Mouse (Mus musculus) v-Abl transformed pro-B cells (cell line): ENCODE measurements around the gene Prr5l.

Source experiments
- in situ Hi-C, 2 experiments: fragments of 400-800 bp; cut with MboI; formaldehyde crosslinking; loops; one replicate each; pipeline ENCODE4 v1.15.1; 2025; ENCODE audit not compliant: unreplicated experiment in 2 of 2

Gene Prr5l

DNA sequence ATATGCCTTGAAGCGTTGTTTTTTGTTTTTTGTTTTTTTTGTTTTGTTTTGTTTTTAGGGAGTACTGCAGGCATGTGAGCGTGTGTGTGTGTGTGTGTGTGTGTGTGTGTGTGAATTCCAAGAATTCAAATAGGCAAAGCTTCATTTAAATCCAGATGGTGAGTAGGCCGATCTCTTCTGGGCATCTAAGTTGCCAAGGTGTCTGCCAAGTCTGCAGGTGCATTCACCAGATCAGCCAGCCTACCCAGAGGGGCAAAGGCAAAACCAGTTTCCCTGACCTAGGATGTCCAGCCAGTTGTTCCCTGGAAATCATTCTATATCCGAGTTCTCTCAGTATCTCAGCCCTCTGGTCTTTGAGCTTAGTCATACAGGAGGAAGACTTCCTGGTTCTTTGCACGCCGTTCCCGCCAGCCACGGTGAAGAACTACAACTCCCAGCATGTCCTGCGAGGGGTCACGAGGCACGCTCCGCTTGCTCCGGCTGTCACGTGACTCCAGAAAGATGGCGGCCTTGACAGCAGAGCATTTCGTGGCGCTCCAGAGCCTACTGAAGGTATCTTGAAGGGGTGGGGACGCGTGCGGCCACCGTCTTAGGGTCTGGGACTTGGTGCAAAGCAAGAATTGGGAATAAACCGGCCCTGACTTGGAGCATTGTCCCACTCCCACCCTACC lies 3.1 kb upstream of the Prr5l start, which contains the start of gene Commd9:
Commd9 (plus strand) TSS at position 480 of the 671 bp plus-strand sequence.
- in situ Hi-C loops, result loop anchor here in 1 of 2 experiments (25.0 kb wide), 1 partner anchor 1651 kb away; no protein-coding TSS in a partner anchor

DNA sequence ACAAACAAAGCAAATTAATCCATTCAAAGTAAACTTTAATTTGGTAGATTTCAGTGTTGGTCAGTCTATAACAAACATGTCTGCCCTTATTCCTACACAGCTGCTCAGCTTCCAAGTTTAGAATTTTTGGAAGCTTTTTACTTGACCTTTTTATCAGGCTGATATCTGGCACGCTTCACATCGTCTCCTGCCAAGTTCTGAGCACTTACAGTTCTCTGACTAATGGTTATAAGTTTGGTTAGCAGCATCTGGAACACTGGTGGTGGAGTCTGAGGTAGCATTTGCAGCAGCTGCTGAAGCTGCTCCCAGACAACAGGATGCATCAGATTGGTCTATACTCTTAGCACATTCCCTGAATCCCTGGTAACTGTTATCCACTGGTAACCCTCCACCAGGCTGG lies 1.5 kb upstream of the Prr5l start:
- in situ Hi-C loops, result loop anchor here in 1 of 2 experiments (25.0 kb wide), 1 partner anchor 1653 kb away; no protein-coding TSS in a partner anchor

DNA sequence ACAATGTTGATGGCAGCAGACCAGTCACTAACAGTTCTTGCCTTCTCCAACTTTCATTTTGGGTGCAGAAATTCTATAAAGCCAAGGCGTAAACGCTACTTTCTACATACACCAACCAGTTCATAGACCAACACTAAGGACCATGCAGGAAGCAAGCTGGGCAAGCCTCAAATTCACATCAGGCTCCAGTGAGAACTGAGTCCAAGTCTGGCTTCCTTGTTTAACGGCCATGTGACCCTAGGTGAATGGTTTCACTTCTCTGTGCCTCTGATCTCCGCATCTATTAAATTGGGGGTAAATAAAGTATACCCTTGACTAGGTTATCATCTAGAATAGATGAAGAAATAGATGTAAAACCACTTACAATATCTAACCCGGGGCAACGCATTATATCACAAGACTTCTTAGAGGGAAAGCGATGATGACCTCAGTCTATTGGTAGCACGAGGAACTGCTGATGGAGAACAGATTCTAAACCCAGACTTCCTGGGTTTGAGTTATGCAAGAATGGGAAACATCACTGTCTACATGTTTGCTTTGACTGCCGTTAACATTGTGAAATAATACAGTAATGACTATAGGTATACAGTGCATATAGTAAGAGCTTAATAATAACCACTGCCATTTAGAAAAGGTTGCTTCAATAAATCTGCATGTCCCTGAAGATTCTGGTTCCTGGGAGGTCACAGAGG lies 1.2 kb downstream of the Prr5l start:
- in situ Hi-C loops, result loop anchor here in 1 of 2 experiments (25.0 kb wide), 1 partner anchor 1656 kb away; no protein-coding TSS in a partner anchor

DNA sequence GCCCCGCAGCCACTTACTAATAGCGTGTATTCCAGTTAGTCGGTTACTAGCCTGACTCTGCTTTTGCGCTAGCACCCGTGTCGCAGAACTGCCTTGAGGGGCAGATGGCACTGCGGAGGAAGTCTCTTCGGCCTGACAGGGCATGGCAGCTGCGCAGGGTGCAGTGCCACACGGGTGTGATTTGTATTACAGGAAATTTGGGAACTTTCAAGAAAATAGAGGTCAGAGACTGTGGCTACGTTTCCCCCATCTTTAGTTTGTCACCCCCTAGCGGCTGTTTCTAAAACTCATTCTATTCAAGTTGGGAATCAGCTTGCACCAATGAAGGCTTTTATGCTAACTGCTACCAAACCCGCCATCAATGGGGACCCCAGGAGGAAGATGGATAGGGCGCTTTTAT lies 11.6 kb downstream of the Prr5l start:
- in situ Hi-C loops, result loop anchor here (10.0 to 25.0 kb wide), 3 partner anchors 176 to 409 kb away; no protein-coding TSS in a partner anchor

DNA sequence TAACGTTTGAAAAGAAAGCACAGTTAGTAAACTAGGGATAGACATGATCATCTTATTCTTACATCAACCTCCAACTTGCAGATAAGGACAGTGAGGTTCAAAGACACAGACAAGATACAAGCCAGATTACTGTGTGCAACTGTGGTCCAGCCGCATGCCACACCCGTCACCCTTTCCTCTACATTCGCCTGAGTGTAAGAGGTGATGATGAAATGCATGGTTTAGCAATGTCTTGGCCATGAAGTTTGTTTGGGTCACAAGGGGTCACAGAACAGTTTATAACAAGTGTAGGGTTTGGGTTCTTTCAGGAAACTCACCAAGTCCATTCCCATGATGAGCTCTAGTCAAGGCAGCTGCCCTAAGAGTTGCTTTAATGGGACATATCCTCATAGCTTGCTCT lies 14.1 kb downstream of the Prr5l start:
- in situ Hi-C loops, result loop anchor here in 1 of 2 experiments (25.0 kb wide), 1 partner anchor 406 kb away; no protein-coding TSS in a partner anchor

DNA sequence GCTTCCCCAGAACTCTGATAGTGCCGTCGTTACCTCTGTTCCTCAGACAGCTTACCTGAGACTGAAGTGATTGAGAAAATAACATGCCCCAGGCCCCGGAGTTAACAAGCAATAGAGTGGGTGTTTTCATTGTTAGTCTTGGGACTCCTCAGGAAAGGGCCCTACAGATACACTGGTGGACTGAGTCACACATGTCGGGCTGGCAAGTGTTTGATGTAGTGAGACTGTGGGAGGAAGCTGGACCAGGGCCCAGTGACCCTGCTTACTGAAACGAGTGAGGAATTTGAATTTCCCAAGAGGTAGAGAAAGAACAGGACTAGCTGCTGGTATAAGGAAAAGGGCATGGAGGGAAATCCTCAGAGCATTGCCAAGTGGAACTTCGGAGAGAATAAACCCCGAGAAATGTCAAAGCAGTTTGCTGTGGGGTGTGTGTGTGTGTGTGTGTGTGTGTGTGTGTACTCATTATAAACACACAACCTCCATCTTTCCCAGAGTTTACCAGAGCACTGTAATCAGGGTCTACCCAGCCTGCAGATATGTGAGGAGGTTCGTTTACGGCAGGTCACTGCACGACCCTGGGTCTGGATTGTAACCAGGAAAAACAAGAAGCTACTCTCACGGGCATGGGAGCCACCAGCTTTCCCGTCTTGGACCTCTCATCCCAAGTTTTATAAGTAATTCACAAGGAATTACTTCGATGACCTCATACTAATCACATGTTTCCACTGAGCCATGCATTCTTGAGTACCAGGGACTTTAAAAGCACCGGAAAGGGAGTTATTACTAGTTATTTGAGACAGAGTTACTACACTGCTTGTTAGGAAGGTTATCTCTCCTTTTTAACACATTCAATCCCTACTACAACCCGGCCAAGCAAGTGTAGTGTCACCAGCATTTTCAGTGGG lies 20.4 kb downstream of the Prr5l start:
- in situ Hi-C loops, result loop anchor here in 1 of 2 experiments (25.0 kb wide), 1 partner anchor 400 kb away; no protein-coding TSS in a partner anchor

DNA sequence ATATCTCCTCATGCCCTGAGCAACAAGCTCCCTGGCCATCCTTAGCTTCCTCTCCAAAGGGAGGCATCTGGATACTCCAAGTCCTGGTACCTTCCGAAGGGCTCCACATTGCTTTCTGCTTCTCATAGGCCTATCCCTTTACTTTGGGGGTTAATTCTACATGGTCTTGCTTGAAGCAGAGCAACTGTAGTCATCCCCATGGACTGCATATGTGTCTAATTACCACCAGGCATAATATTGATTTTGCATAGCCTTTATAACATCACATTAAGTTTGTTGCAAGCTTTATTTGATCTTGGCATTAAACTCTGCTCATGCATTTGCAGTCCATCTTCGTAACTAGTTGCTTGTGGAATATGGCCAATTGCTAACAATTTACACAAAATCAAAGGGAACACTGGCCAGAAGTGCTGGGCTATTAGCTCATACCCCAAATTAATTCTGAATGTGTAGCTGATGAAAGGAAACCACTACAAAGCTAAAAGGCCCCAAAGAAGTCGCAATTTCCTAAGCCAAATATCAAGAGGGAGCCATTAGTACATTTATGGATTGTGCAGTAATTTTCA lies 21.8 kb downstream of the Prr5l start:
- in situ Hi-C loops, result loop anchor here in 1 of 2 experiments (25.0 kb wide), 1 partner anchor 399 kb away; no protein-coding TSS in a partner anchor

DNA sequence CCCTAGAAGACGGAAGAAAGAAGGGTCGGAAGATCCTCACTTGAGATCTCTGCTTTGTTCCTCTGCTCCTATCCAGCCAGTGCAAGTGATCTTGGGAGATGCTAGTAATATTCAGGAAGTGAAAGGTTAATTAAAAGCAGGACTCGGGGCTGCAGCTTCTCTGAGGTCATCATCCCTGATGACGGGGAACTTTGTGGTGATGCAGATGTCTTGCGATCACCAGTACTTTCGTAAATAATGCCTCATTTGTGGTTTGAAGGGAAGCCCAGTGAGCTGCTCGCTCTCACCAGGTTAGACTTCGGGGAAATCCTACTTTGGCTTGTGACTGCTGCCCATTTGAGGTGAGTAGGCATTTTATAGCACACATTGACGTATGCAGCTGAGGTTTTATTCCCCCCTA lies 26.7 kb downstream of the Prr5l start:
- in situ Hi-C loops, result loop anchor here in 1 of 2 experiments (25.0 kb wide), 1 partner anchor 394 kb away; no protein-coding TSS in a partner anchor

DNA sequence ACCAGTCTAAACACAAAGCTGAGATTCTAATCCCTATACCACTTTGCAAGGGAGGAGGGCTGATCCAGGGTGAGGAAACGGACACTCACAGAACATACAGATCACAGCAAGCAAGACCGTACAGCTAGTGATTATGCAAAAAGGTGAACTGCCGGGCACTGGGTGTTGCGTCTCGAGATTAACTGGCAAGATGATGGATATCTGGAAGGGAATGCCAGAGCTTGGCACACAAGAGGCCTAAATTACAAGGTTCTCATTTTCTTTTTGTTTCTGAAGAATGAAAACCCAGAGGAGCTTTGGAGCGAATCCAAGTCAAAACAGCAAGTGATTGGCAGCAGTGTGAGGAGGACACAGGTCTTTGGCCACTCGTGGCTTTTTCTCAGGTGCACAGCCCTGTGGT lies 28.0 kb downstream of the Prr5l start:
- in situ Hi-C loops, result loop anchor here in 1 of 2 experiments (25.0 kb wide), 1 partner anchor 392 kb away; no protein-coding TSS in a partner anchor

DNA sequence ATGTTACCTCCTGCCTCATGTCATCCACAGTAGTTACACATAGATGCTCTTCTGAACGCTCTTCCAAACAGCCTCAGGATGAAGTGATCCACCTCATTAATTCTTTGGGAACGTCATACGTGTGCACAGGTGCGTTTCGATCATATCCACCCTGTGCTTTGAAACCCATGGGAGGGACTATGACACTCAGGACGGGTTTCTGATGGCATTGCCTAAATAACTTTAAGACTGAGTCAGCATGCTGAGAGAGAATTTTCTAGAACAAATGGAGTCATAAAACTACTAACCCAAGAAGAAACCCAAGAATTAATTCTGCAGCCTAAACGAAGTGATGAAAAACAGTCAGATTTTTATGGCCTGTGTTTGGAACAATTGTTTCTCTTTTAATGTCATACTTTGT lies 40.1 kb downstream of the Prr5l start:
- in situ Hi-C loops, result loop anchor here in 1 of 2 experiments (25.0 kb wide), 1 partner anchor 380 kb away; no protein-coding TSS in a partner anchor

DNA sequence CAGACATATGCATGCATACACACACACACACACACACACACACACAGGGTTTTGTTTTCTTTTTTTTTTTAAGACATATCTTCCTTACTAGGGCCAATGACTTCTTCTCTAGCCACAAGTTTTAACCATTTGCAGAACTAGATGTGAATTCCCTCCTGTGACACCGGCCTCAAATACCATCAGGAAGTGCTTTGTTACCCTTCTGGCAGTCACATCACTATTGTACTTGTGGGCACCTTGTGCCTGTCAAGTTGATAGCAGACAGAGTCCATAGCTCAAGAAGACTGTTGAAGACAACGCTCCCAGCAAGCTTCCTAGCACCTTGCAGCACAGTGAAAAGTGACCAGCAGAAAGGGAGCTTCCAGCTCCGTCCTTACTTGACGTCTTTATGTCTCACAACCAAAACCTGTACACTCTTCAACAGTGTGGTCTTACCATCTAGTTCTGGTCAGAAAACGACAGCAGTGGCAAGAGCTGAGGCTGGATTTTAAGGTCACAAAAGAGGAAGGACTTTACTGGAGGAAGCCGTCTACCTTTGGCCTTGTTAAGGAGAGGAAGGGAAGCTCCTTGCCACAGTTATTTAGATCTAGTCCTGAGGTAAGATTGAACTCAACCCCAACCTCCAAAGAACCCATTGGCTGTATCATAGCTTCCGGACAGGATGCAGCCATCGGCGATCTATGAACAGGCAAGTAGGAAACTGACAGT lies 47.9 kb downstream of the Prr5l start:
- in situ Hi-C loops, result loop anchor here in 1 of 2 experiments (25.0 kb wide), 1 partner anchor 373 kb away; no protein-coding TSS in a partner anchor

DNA sequence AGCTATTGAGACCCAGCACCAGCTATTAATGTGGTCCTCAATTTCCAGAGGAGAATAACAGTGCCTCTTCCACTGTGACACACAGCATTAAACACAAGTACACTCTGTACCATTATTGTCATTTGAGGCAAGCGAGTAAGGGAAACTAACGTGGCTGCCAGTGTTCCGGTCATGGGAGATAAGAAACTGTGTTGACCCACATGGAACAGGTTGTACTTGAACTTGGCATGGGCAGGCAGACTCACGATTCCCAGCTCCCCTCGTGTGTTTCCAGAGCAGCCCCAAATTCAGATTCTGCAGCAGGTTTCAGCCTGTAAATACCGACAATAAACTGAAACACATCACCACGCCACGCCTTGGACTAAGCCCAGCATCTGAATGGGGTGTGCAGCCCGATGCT lies 50.5 kb downstream of the Prr5l start:
- in situ Hi-C loops, result loop anchor here in 1 of 2 experiments (25.0 kb wide), 1 partner anchor 370 kb away; no protein-coding TSS in a partner anchor

DNA sequence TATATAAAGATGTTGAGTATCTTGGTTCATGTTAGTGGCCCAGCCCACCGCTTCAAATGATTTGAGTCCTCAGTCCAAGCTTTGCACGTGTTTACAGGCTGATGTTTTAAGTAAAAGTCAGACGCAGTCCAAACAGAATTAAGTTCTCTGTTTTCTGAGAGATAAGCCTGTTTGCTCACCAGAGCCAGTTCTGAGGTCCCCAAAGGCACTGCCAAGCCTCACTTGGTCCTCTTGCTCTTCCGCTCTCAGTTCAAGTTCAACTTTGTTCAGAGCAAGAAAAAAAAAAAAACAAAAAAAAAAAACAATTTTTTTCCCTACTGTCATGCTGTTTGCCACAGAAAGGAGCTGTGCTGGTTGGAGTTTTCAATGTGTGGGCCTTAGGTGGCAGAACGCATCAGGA lies 51.0 kb downstream of the Prr5l start:
- in situ Hi-C loops, result loop anchor here in 1 of 2 experiments (25.0 kb wide), 1 partner anchor 370 kb away; no protein-coding TSS in a partner anchor

DNA sequence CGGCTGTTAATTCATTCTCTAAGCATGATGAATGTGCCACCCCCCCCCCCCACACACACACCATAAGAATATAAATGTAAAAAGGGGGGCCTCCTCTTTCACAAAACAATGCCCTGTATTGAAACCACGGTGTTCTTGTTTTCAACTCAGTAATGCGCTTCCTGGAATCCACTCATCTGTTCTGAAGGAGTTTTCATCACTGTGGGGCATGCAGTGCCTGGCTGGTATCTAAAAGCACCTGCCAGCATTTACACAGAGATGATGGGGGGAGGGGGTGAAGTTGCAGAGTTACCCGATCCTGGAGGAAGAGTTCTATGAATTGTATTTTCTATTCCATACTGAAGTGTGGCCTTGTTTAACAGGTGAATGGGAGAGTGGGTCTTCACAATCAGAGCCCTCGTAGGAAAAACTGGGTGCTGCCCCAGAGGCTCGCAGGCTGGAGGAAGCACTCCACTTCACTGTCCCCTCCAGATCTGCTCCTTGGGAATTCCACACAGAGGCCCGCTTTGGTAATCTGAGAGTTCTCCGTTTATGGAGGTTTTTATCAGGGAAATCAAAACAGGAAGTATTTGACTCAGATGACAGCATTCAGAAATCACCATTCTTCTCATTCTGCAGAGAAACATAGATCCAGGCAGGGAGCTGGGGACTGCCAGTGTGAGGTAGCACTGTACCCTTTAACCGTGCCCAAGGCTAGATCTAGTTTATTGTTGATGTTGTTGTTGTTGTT lies 52.5 kb downstream of the Prr5l start:
- in situ Hi-C loops, result loop anchor here in 1 of 2 experiments (25.0 kb wide), 1 partner anchor 368 kb away; no protein-coding TSS in a partner anchor

DNA sequence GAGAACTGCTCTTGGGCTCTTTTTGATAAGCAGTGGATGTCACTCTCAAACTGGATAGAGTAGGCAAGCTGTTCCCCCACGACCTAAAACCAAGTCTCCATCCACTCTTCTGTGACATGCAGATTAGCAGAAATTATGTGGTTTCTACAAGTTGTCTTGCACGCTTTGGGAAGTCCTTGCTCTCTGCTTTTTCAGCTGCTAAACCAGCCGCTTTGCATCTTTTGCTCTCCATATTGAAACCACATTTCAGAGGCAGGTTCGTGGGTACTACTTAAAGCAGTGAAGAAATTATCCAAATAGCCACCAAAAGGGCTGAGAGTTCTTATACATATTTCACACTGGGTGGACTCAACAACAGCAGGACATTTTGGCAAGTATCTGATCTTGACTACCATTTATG lies 53.8 kb downstream of the Prr5l start:
- in situ Hi-C loops, result loop anchor here (5.0 to 25.0 kb wide), 3 partner anchors 112 to 367 kb away; no protein-coding TSS in a partner anchor

DNA sequence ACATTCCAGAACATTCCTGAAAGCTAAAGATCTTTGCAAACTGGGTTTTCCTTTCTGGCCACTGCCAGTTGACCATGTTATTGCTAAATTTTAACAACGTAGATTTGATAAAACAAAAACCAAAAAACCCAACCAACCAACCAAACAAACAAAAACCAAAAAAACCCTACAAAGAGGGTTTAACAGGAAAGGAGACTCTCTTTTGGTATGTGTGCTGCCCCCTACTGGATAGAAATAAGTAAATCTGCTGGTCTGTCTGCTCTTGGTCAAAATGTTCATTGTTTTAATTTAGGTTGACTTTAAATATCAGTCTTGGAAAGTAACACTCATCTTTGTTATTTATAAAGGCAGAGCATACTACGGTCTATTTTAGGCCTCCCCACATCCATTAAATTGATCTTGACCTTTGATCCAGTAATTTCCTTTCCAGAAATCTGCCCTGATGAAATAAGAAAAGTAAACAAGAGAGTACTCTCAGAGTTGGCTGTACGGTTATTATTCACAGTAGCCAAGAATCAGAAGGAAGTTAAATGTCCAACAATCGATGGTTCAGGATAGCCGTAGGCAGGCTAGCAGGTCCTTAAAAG lies 54.7 kb downstream of the Prr5l start:
- in situ Hi-C loops, result loop anchor here (5.0 to 25.0 kb wide), 3 partner anchors 111 to 366 kb away; no protein-coding TSS in a partner anchor

DNA sequence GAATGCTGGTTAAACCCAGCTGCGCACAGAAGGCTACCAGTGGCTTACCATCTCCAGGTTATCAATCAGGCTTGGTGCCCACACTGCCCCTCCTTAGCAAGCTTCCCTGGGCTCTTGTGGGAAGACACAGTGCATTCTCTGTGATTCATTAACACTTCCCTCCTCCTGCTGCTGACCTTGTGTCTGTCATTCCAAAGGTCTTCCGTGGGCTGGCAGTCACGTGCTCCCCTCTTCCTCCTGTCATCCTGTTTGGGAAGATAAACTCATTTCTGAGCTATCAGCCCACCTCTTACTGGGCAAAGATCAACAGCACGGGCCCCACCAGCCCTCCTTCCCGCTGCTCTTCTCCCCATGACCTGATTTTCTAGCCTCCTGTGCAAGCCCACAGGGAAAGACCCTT lies 55.2 kb downstream of the Prr5l start:
- in situ Hi-C loops, result loop anchor here (5.0 to 25.0 kb wide), 3 partner anchors 110 to 365 kb away; no protein-coding TSS in a partner anchor
